Mouse (Mus musculus) lung, postnatal 14 days (tissue): ENCODE data around the gene Ppif.
A peak's percentile ranks its signal among the peaks of the same experiment; 100 is the strongest.

Experiments used
- DNase-seq: peaks from one replicate; pipeline ENCODE4 v3.0.0; 2021

The Ppif gene

GRCm38 (mm10) chr14:25693888-25694568 lies at the start of gene Ppif:
Ppif (plus strand) TSS chr14:25694154.
- DNase-seq = peak; percentile 98

- DNase-seq = no peak
Observed at GRCm38 (mm10) chr14:25645717-25646116, 48.2 kb upstream of the Ppif start.

- peak; percentile 79 for DNase-seq
Observed at GRCm38 (mm10) chr14:25646161-25646621, 47.8 kb upstream of the Ppif start.

- no peak for DNase-seq
Observed at GRCm38 (mm10) chr14:25651131-25651530, 42.8 kb upstream of the Ppif start.

- DNase-seq = no peak
Observed at GRCm38 (mm10) chr14:25651905-25652304, 42.0 kb upstream of the Ppif start.

- no peak for DNase-seq
Observed at GRCm38 (mm10) chr14:25654401-25655197, 39.4 kb upstream of the Ppif start.

- DNase-seq = peak; percentile 14
Observed at GRCm38 (mm10) chr14:25660661-25661060, 33.3 kb upstream of the Ppif start.

- no peak for DNase-seq
Observed at GRCm38 (mm10) chr14:25661185-25661920, 32.6 kb upstream of the Ppif start.

- DNase-seq = no peak
Observed at GRCm38 (mm10) chr14:25663649-25664309, 30.2 kb upstream of the Ppif start.

- no peak for DNase-seq
Observed at GRCm38 (mm10) chr14:25664310-25664695, 29.7 kb upstream of the Ppif start.

- DNase-seq = no peak
Observed at GRCm38 (mm10) chr14:25665314-25665970, 28.5 kb upstream of the Ppif start.

GRCm38 (mm10) chr14:25666668-25667376 lies 27.1 kb upstream of the Ppif start:
- DNase-seq = no peak

GRCm38 (mm10) chr14:25667587-25667986 lies 26.4 kb upstream of the Ppif start:
- no peak for DNase-seq

GRCm38 (mm10) chr14:25679625-25680024 lies 14.3 kb upstream of the Ppif start:
- DNase-seq = no peak

- DNase-seq = no peak
Observed at GRCm38 (mm10) chr14:25682020-25682419, 11.9 kb upstream of the Ppif start.

GRCm38 (mm10) chr14:25686216-25686945 lies 7.6 kb upstream of the Ppif start:
- no peak for DNase-seq

- no peak for DNase-seq
Observed at GRCm38 (mm10) chr14:25686983-25687901, 6.7 kb upstream of the Ppif start.

- DNase-seq = no peak
Observed at GRCm38 (mm10) chr14:25693271-25693887, 575 bp upstream of the Ppif start.

GRCm38 (mm10) chr14:25694569-25694897 lies 579 bp downstream of the Ppif start:
- no peak for DNase-seq

- no peak for DNase-seq
Observed at GRCm38 (mm10) chr14:25695059-25695458, 1.1 kb downstream of the Ppif start.
